Mouse (Mus musculus) megakaryocyte, embryonic 14.5 days (primary cell): Measurements from ENCODE around the gene Kpna1.
"Not testable (repeated sequence)": the region's sequence is repeated elsewhere in the genome, so short reads cannot be mapped to it uniquely, and the experiment has no call there.

Source experiments
- FLI1 ChIP-seq: IDR thresholded peaks from 2 replicates; pipeline ENCODE4 v1.6.1; 2012; ENCODE audit warnings: low read length, inconsistent platforms, mixed read lengths
- GATA1 ChIP-seq: IDR thresholded peaks from 3 replicates; pipeline ENCODE4 v1.6.1; 2012; ENCODE audit warnings: mixed read lengths, low read length, inconsistent platforms, borderline replicate concordance

- not testable (repeated sequence) for TF ChIP-seq GATA1, FLI1
These were observed 49.6 kb downstream of the Kpna1 start for GRCm38 (mm10) chr16:36028120-36028519.
